Mouse (Mus musculus): ENCODE measurements around the gene Ccdc184. TPM values are rescaled to one million over a fixed set of nuclear protein-coding genes. Genes with fewer than 3 reads are reported as not detected.
A peak's percentile ranks its signal among the peaks of the same experiment; 100 is the strongest.

Gene Ccdc184
- polyA plus RNA-seq (2015; fragmentation: Nextera tagmentation; extraction: Ambion mirVana): 31.2 and 39.1 TPM in 2 replicates

DNA sequence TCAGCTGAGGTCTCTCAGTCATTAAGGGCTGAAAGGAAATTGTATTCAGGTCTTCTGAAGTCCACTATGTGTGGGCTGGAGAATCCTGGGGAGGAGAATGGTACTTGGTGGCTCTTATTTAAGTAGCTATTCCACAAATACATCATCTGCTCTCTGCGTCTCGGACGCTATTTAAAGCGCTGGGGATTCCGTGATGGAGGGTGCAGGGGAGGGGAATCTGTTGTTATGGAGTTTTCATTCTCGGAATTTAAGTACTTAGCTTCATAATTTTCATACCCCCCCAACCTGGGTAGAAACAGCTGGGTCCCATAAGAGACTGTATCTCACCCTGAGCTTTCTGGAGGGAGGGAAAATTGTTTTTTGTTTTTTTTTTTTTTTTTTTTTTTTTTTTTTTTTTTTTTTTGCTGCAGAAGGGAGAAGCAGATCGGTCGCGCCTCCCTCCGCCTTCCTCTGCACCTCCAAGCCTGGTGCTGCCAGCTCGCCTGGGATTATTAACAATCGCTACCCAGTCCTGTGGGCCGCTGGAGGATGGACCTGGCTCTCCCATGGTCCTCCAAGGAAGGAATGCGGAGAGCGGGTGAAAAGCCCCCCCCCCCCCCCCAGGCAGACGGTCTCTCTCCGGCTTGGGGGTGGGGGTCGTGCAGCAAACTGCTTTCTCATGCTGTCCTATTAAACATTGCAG lies at the start of gene Ccdc184:
Gene Ccdc184 (plus strand): TSS at position 196 of the 682 bp plus-strand sequence.
- no peaks in the 10 kb centered on the region for H3K9me3 ChIP-seq
- WGBS: under 1% methylated on average over 17 of the region's 18 CpGs
- peak within 1 kb of the TSS; percentile 97 for H3K27ac ChIP-seq (replicated peaks)
- H3K4me2 ChIP-seq (replicated peaks): peak within 1 kb of the TSS; percentile 86
- H3K4me1 ChIP-seq: peaks cover 30% of the 10 kb centered on the region
- ATAC-seq (replicated peaks): peak; percentile 78
- no peaks in the 10 kb centered on the region for H3K36me3 ChIP-seq
- peak within 1 kb of the TSS; percentile 82 for H3K9ac ChIP-seq (replicated peaks)
- H3K27me3 ChIP-seq: peaks cover 22% of the 10 kb centered on the region; the same call in 1 of the 2 replicates
- H3K4me3 ChIP-seq: peak within 1 kb of the TSS; percentile 68

DNA sequence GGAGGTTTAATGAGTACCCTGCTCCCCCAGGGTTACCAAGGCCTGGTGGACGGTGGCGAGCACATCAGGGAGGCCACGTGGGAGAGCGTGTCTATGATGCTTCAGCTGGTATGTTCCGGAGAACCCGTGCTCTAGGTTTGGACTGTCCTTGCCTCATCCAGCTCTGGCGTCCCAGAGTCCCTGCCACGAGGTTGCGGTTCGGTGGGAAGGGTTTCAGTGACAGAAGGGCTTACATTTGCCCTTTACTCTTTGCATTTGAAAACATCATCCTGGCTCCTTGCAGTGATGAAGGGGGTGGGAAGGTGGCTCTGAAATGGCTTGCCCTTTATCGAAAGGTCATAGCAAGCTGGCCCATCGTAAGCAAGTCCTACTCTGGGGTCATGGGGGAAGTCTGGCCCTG lies 47.6 kb upstream of the Ccdc184 start:
- WGBS: 92% methylated on average over 12 of the region's 12 CpGs
- Histone ChIP-seq H3K9ac (replicated peaks) (no peak overlapping the region), H3K27me3 (no peaks in the 10 kb centered on the region), H3K27ac (replicated peaks) (no peak overlapping the region), H3K4me2 (replicated peaks) (no peak overlapping the region), H3K9me3 (no peaks in the 10 kb centered on the region), H3K4me3 (no peak overlapping the region), H3K36me3 (peaks cover 66% of the 10 kb centered on the region), H3K4me1 (no peaks in the 10 kb centered on the region)
- no peak for ATAC-seq (replicated peaks)

- Histone ChIP-seq H3K27me3 (no peaks in the 10 kb centered on the region), H3K9me3 (no peaks in the 10 kb centered on the region), H3K27ac (replicated peaks) (no peak overlapping the region), H3K4me3 (no peak overlapping the region), H3K36me3 (peaks cover 75% of the 10 kb centered on the region), H3K4me1 (no peaks in the 10 kb centered on the region), H3K9ac (replicated peaks) (no peak overlapping the region), H3K4me2 (replicated peaks) (no peak overlapping the region)
- no peak for ATAC-seq (replicated peaks)
- WGBS: 96% methylated on average over 20 of the region's 20 CpGs
Measured at GRCm38 (mm10) chr15:98120831-98121230, 46.1 kb upstream of the Ccdc184 start.

- Histone ChIP-seq H3K27ac (replicated peaks) (no peak overlapping the region), H3K9ac (replicated peaks) (no peak overlapping the region), H3K9me3 (no peaks in the 10 kb centered on the region), H3K4me2 (replicated peaks) (no peak overlapping the region), H3K4me3 (no peak overlapping the region), H3K27me3 (no peaks in the 10 kb centered on the region), H3K4me1 (no peaks in the 10 kb centered on the region), H3K36me3 (peaks cover 84% of the 10 kb centered on the region)
- no peak for ATAC-seq (replicated peaks)
- WGBS: 98% methylated on average over 4 of the region's 4 CpGs
Measured at GRCm38 (mm10) chr15:98131001-98131400, 36.0 kb upstream of the Ccdc184 start.

DNA sequence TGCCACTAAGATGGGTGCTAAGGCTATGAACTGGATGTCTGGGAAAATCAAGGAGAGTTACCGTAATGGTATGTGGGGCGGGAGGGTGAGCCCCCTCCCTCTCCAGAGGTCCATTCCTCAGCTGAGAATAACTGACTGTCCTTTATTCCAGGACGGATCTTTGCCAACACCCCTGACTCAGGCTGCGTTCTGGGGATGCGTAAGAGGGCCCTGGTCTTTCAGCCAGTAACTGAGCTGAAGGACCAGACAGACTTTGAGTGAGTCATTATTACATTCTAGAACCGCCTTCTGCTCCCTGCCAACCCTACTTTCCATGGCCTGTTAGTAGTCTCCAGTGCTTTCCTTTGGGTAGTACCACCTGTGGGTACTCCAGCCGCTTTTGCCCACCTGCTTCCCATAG lies 35.5 kb upstream of the Ccdc184 start:
- H3K4me2 ChIP-seq (replicated peaks): no peak overlapping the region
- H3K4me1 ChIP-seq: no peaks in the 10 kb centered on the region
- 93% methylated on average over 7 of the region's 7 CpGs for WGBS
- no peaks in the 10 kb centered on the region for H3K9me3 ChIP-seq
- no peak for ATAC-seq (replicated peaks)
- H3K27me3 ChIP-seq: no peaks in the 10 kb centered on the region
- H3K9ac ChIP-seq (replicated peaks): no peak overlapping the region
- no peak overlapping the region for H3K4me3 ChIP-seq
- H3K27ac ChIP-seq (replicated peaks): no peak overlapping the region
- H3K36me3 ChIP-seq: peaks cover 84% of the 10 kb centered on the region

- Histone ChIP-seq H3K9ac (replicated peaks) (no peak overlapping the region), H3K4me1 (no peaks in the 10 kb centered on the region), H3K27me3 (no peaks in the 10 kb centered on the region), H3K4me2 (replicated peaks) (no peak overlapping the region), H3K36me3 (peaks cover 88% of the 10 kb centered on the region), H3K27ac (replicated peaks) (no peak overlapping the region), H3K4me3 (no peak overlapping the region), H3K9me3 (no peaks in the 10 kb centered on the region)
- ATAC-seq (replicated peaks): no peak
- WGBS: 91% methylated on average over 15 of the region's 15 CpGs
Measured at GRCm38 (mm10) chr15:98131942-98132655, 34.9 kb upstream of the Ccdc184 start.

DNA sequence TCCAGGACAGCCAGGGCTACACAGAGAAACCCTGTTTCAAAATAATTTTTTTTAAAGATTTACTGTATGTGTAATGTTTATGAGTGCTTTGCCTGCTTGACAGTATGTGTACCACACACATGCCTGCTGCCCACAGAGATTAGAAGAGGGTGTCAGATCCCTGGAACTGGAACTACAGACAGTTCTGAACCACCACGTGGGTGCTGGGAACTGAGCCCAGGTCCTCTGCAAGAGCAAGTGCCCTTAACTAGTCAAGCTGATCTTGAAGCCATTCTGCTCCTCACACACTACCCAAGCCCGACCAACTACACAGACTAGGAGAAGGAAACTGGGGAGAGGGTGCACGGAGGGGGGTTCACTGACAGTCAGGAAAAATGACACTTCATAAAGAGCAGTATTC lies 33.5 kb upstream of the Ccdc184 start:
- H3K4me2 ChIP-seq (replicated peaks): no peak overlapping the region
- H3K36me3 ChIP-seq: peaks cover 84% of the 10 kb centered on the region
- H3K9me3 ChIP-seq: no peaks in the 10 kb centered on the region
- no peaks in the 10 kb centered on the region for H3K4me1 ChIP-seq
- H3K9ac ChIP-seq (replicated peaks): no peak overlapping the region
- ATAC-seq (replicated peaks): no peak
- H3K27me3 ChIP-seq: no peaks in the 10 kb centered on the region
- WGBS: 94% methylated on average over 3 of the region's 3 CpGs
- H3K27ac ChIP-seq (replicated peaks): no peak overlapping the region
- no peak overlapping the region for H3K4me3 ChIP-seq

DNA sequence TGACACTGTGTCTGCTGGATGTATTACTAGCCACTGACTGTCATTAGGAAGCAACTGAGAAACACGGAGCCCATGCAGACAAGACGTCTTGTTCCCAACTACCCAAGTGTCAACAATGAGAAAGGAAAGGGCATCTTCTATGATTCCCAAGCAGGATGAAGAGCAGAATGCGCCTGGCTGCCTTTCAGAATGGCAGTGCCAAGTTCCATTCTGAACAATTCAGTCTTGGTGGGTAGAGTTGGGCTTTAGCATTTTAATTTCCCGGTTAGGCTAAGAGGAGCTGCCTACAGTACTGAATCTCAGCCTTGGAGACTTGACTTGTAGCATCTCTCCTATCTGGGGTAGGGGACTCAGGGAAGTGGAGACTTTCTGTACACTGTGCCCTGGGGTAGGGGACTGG lies 32.9 kb upstream of the Ccdc184 start:
- Histone ChIP-seq H3K4me3 (no peak overlapping the region), H3K9ac (replicated peaks) (no peak overlapping the region), H3K9me3 (no peaks in the 10 kb centered on the region), H3K4me2 (replicated peaks) (no peak overlapping the region), H3K4me1 (no peaks in the 10 kb centered on the region), H3K36me3 (peaks cover 83% of the 10 kb centered on the region), H3K27ac (replicated peaks) (no peak overlapping the region), H3K27me3 (no peaks in the 10 kb centered on the region)
- ATAC-seq (replicated peaks): no peak
- WGBS: 90% methylated on average over 4 of the region's 4 CpGs

DNA sequence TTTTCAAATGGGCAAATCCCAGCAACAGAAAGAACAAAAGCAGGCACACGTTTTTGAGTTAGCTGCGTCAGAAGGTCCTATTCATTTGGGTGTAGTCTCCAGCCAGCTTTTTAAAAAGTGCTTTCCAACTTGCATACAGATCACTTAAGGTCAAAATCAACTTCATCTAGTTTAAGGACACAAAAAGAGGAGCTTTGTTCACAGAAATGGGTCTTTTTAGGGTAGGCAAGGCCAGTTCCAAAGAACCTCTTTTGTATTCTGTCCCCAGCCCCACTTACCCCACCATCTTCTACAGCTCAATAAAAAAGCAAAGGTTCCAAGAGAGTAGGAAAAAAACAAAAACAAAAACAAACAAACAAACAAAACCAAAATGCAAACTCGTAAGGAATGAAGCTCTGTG lies 32.3 kb upstream of the Ccdc184 start:
- Histone ChIP-seq H3K27ac (replicated peaks) (no peak overlapping the region), H3K9me3 (no peaks in the 10 kb centered on the region), H3K4me3 (no peak overlapping the region), H3K4me2 (replicated peaks) (no peak overlapping the region), H3K36me3 (peaks cover 85% of the 10 kb centered on the region), H3K4me1 (no peaks in the 10 kb centered on the region), H3K27me3 (no peaks in the 10 kb centered on the region), H3K9ac (replicated peaks) (no peak overlapping the region)
- ATAC-seq (replicated peaks): no peak
- 62% methylated on average over 3 of the region's 3 CpGs for WGBS

GRCm38 (mm10) chr15:98135671-98136070 lies 31.3 kb upstream of the Ccdc184 start:
- Histone ChIP-seq H3K27ac (replicated peaks) (no peak overlapping the region), H3K36me3 (peaks cover 89% of the 10 kb centered on the region), H3K9ac (replicated peaks) (no peak overlapping the region), H3K4me2 (replicated peaks) (no peak overlapping the region), H3K4me3 (no peak overlapping the region), H3K4me1 (no peaks in the 10 kb centered on the region), H3K27me3 (no peaks in the 10 kb centered on the region), H3K9me3 (no peaks in the 10 kb centered on the region)
- 95% methylated on average over 13 of the region's 13 CpGs for WGBS
- ATAC-seq (replicated peaks): no peak

- no peak for ATAC-seq (replicated peaks)
- 90% methylated on average over 9 of the region's 9 CpGs for WGBS
- Histone ChIP-seq H3K4me3 (no peak overlapping the region), H3K4me2 (replicated peaks) (no peak overlapping the region), H3K27ac (replicated peaks) (no peak overlapping the region), H3K9me3 (no peaks in the 10 kb centered on the region), H3K4me1 (no peaks in the 10 kb centered on the region), H3K9ac (replicated peaks) (no peak overlapping the region), H3K27me3 (no peaks in the 10 kb centered on the region), H3K36me3 (peaks cover 87% of the 10 kb centered on the region)
Measured at GRCm38 (mm10) chr15:98136871-98137270, 30.1 kb upstream of the Ccdc184 start.

GRCm38 (mm10) chr15:98139763-98140162 lies 27.2 kb upstream of the Ccdc184 start:
- Histone ChIP-seq H3K4me3 (no peak overlapping the region), H3K9ac (replicated peaks) (no peak overlapping the region), H3K27me3 (no peaks in the 10 kb centered on the region), H3K4me1 (peaks cover 8% of the 10 kb centered on the region), H3K27ac (replicated peaks) (no peak overlapping the region), H3K9me3 (no peaks in the 10 kb centered on the region), H3K36me3 (peaks cover 63% of the 10 kb centered on the region), H3K4me2 (replicated peaks) (no peak overlapping the region)
- WGBS: 83% methylated on average over 7 of the region's 7 CpGs
- no peak for ATAC-seq (replicated peaks)

Data from forebrain, embryonic 15.5 days (tissue).